Mouse (Mus musculus) myocyte (in vitro differentiated cells): ENCODE results near the gene Vdac1. TPM values are rescaled to one million over a fixed set of nuclear protein-coding genes. Genes with fewer than 3 reads are reported as not detected.
A peak's percentile ranks its signal among the peaks of the same experiment; 100 is the strongest.

Source experiments
- H3K27me3 ChIP-seq: one replicate; pipeline ENCODE4 v1.6.1; 2011; ENCODE audit not compliant: control insufficient read depth, insufficient read depth, insufficient read length
- H3K36me3 ChIP-seq: one replicate; pipeline ENCODE4 v1.6.1; 2011; ENCODE audit not compliant: control insufficient read depth, insufficient read depth
- H3K4me2 ChIP-seq: one replicate; pipeline ENCODE4 v1.6.1; 2011; ENCODE audit warnings: low read depth, control low read depth
- H3K4me3 ChIP-seq: one replicate; pipeline ENCODE4 v1.5.1; 2011; ENCODE audit warnings: mild to moderate bottlenecking, control low read depth, moderate library complexity
- H3K79me2 ChIP-seq: one replicate; pipeline ENCODE4 v1.6.1; 2011; ENCODE audit not compliant: control insufficient read depth, insufficient read depth
- H3ac ChIP-seq: one replicate; pipeline ENCODE4 v1.6.1; 2011; ENCODE audit not compliant: control insufficient read depth, insufficient read length
- CEBPB ChIP-seq: IDR thresholded peaks from 2 replicates; pipeline ENCODE4 v1.6.1; 2011; ENCODE audit warnings: mild to moderate bottlenecking, moderate library complexity; ENCODE audit not compliant: poor library complexity, insufficient read depth, severe bottlenecking
- E2F4 ChIP-seq: IDR thresholded peaks from one replicate; pipeline ENCODE4 v1.6.1; 2011; ENCODE audit warnings: mild to moderate bottlenecking, control low read depth, moderate library complexity; ENCODE audit not compliant: insufficient read depth
- MAX ChIP-seq: IDR thresholded peaks from one replicate; pipeline ENCODE4 v1.6.1; 2011; ENCODE audit warnings: low read depth, mild to moderate bottlenecking, control low read depth
- MYOD1 ChIP-seq, 3 experiments: IDR thresholded peaks; one replicate each; pipeline ENCODE4 v1.6.1; 2011; ENCODE audit warnings: control low read depth in 2 of 3, low read depth in 2 of 3, mild to moderate bottlenecking in 2 of 3, moderate library complexity in 1 of 3; ENCODE audit not compliant: insufficient read length in 2 of 3, control insufficient read depth in 1 of 3
- MYOG ChIP-seq, 3 experiments: IDR thresholded peaks; one replicate each; pipeline ENCODE4 v1.6.1; 2011; ENCODE audit warnings: control low read depth in 2 of 3, low read depth in 2 of 3, mild to moderate bottlenecking in 2 of 3; ENCODE audit not compliant: insufficient read length in 2 of 3, control insufficient read depth in 1 of 3, insufficient read depth in 1 of 3
- POLR2A ChIP-seq: IDR thresholded peaks from one replicate; pipeline ENCODE4 v1.6.1; 2011; ENCODE audit warnings: low read depth, mild to moderate bottlenecking, control low read depth, moderate library complexity; ENCODE audit not compliant: insufficient read length
- POLR2AphosphoS2 ChIP-seq: IDR thresholded peaks from one replicate; pipeline ENCODE4 v1.6.1; 2011; ENCODE audit warnings: low read depth, control low read depth; ENCODE audit not compliant: insufficient read length
- REST ChIP-seq: IDR thresholded peaks from one replicate; pipeline ENCODE4 v1.6.1; 2011; ENCODE audit warnings: mild to moderate bottlenecking, control low read depth, moderate library complexity; ENCODE audit not compliant: insufficient read depth, insufficient read length
- SRF ChIP-seq: IDR thresholded peaks from one replicate; pipeline ENCODE4 v1.6.1; 2011; ENCODE audit warnings: low read depth; ENCODE audit not compliant: control insufficient read depth, insufficient read length
- TCF12 ChIP-seq: IDR thresholded peaks from one replicate; pipeline ENCODE4 v1.6.1; 2011; ENCODE audit warnings: mild to moderate bottlenecking, control low read depth; ENCODE audit not compliant: poor library complexity, insufficient read depth, severe bottlenecking
- TCF3 ChIP-seq: IDR thresholded peaks from one replicate; pipeline ENCODE4 v1.6.1; 2011; ENCODE audit warnings: low read depth, control low read depth; ENCODE audit not compliant: insufficient read length
- USF1 ChIP-seq: IDR thresholded peaks from one replicate; pipeline ENCODE4 v1.6.1; 2011; ENCODE audit warnings: low read depth, mild to moderate bottlenecking, control low read depth, moderate library complexity
- polyA plus RNA-seq: library from polyadenylated mRNA; unstranded; fragments of >200 nt; fragmentation: generic; extraction: Trizol; gene quantifications from one replicate; pipeline ENCODE4 v1.2.1, GENCODE M21; 2012; ENCODE audit warnings: missing spikeins

The Vdac1 gene
- polyA plus RNA-seq, 1 experiment = 342 TPM

DNA sequence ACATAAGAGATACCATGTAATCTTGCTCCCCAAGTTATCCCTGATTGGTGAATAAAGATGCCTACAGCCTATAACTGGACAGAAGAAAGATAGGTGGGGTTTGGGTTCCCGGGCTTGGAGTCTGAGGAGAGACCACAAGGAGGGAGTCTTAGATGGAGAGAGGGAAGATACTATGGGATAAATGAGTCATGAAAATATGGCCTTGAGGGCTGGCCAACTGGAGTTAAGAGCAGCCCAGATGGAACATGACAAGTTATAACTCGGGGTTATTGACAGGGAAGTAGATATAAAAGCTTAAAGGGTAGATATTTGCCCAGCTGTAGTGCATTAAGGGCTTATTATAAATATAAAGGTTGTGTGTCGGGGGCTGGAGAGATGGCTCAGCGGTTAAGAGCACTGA lies 12.5 kb upstream of the Vdac1 start:
- Histone ChIP-seq H3K4me2 (no peak overlapping the region), H3K4me3 (no peak overlapping the region), H3K27me3 (no peaks in the 10 kb centered on the region), H3ac (no peak overlapping the region), H3K79me2 (no peaks in the 10 kb centered on the region), H3K36me3 (no peaks in the 10 kb centered on the region)
- no peak for TF ChIP-seq TCF3
- TF ChIP-seq USF1 = no peak
- TF ChIP-seq MAX = no peak
- no peak for TF ChIP-seq POLR2A
- TF ChIP-seq SRF = no peak
- TF ChIP-seq CEBPB = no peak
- no peak for TF ChIP-seq MYOG (IDR thresholded peaks at IDR 0.05; ENCODE audit: control insufficient read depth in 1 of 3, insufficient read depth in 1 of 3, insufficient read length in 2 of 3, low read depth in 2 of 3)
- TF ChIP-seq REST = no peak
- no peak for TF ChIP-seq POLR2AphosphoS2
- no peak for TF ChIP-seq TCF12
- TF ChIP-seq MYOD1 (IDR thresholded peaks at IDR 0.05; ENCODE audit: control insufficient read depth in 1 of 3, insufficient read length in 2 of 3, low read depth in 2 of 3) = no peak
- TF ChIP-seq E2F4 = no peak

GRCm38 (mm10) chr11:52348724-52349123 lies 11.9 kb upstream of the Vdac1 start:
- no peaks in the 10 kb centered on the region for H3K36me3 ChIP-seq
- H3K4me2 ChIP-seq = no peak overlapping the region
- no peak overlapping the region for H3K4me3 ChIP-seq
- H3K27me3 ChIP-seq = no peaks in the 10 kb centered on the region
- no peak for TF ChIP-seq REST
- TF ChIP-seq CEBPB = no peak
- no peak for TF ChIP-seq USF1
- TF ChIP-seq MYOD1 (IDR thresholded peaks at IDR 0.05; ENCODE audit: control insufficient read depth in 1 of 3, insufficient read length in 2 of 3, low read depth in 2 of 3) = no peak
- TF ChIP-seq E2F4 = no peak
- TF ChIP-seq POLR2A = no peak
- TF ChIP-seq SRF = no peak
- no peak for TF ChIP-seq TCF3
- no peak for TF ChIP-seq POLR2AphosphoS2
- TF ChIP-seq TCF12 = no peak
- TF ChIP-seq MYOG (IDR thresholded peaks at IDR 0.05; ENCODE audit: control insufficient read depth in 1 of 3, insufficient read depth in 1 of 3, insufficient read length in 2 of 3, low read depth in 2 of 3) = no peak
- no peak for TF ChIP-seq MAX
- H3ac ChIP-seq = no peak overlapping the region
- H3K79me2 ChIP-seq = no peaks in the 10 kb centered on the region

GRCm38 (mm10) chr11:52350924-52351323 lies 9.7 kb upstream of the Vdac1 start:
- H3ac ChIP-seq = no peak overlapping the region
- H3K36me3 ChIP-seq = no peaks in the 10 kb centered on the region
- H3K79me2 ChIP-seq = no peaks in the 10 kb centered on the region
- no peak overlapping the region for H3K4me3 ChIP-seq
- H3K27me3 ChIP-seq = no peaks in the 10 kb centered on the region
- TF ChIP-seq MAX = no peak
- no peak for TF ChIP-seq MYOD1 (IDR thresholded peaks at IDR 0.05; ENCODE audit: control insufficient read depth in 1 of 3, insufficient read length in 2 of 3, low read depth in 2 of 3)
- TF ChIP-seq TCF3 = no peak
- TF ChIP-seq MYOG (IDR thresholded peaks at IDR 0.05; ENCODE audit: control insufficient read depth in 1 of 3, insufficient read depth in 1 of 3, insufficient read length in 2 of 3, low read depth in 2 of 3) = no peak
- no peak for TF ChIP-seq POLR2A
- no peak for TF ChIP-seq CEBPB
- no peak for TF ChIP-seq TCF12
- no peak for TF ChIP-seq REST
- TF ChIP-seq POLR2AphosphoS2 = no peak
- TF ChIP-seq USF1 = no peak
- TF ChIP-seq SRF = no peak
- H3K4me2 ChIP-seq = peak overlapping the region; percentile 26

DNA sequence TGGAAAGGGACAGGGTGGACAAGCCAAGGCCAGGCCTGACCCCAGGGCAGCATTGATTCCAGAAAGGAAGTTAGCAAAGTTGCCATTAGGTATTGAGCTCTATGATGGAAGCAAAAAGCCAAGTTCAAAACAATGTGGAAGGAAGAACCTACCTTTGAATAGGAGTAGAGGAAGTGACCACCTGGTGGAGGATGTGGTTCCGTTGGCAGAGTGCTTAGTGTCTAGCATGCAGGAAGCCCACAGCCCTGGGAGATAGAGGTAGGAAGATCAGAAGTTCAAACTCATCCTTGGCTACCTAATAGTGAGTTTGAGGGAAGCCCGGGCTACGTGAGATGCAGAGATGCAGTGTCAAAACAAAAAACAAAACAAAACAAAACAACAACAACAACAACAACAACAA lies 8.4 kb upstream of the Vdac1 start:
- H3K4me3 ChIP-seq = no peak overlapping the region
- H3K79me2 ChIP-seq = no peaks in the 10 kb centered on the region
- TF ChIP-seq MAX (no peak), TCF3 (no peak), CEBPB (no peak), E2F4 (no peak), POLR2A (no peak), SRF (no peak), MYOG (IDR thresholded peaks at IDR 0.05; ENCODE audit: control insufficient read depth in 1 of 3, insufficient read depth in 1 of 3, insufficient read length in 2 of 3, low read depth in 2 of 3) (no peak), MYOD1 (IDR thresholded peaks at IDR 0.05; ENCODE audit: control insufficient read depth in 1 of 3, insufficient read length in 2 of 3, low read depth in 2 of 3) (no peak), USF1 (no peak), TCF12 (no peak), POLR2AphosphoS2 (no peak), REST (no peak)
- no peak overlapping the region for H3K4me2 ChIP-seq
- H3ac ChIP-seq = no peak overlapping the region
- H3K36me3 ChIP-seq = no peaks in the 10 kb centered on the region
- H3K27me3 ChIP-seq = no peaks in the 10 kb centered on the region

GRCm38 (mm10) chr11:52354644-52355043 lies 6.0 kb upstream of the Vdac1 start:
- no peak overlapping the region for H3K4me3 ChIP-seq
- no peak for TF ChIP-seq USF1
- TF ChIP-seq SRF = no peak
- no peaks in the 10 kb centered on the region for H3K36me3 ChIP-seq
- no peak overlapping the region for H3K4me2 ChIP-seq
- H3ac ChIP-seq = no peak overlapping the region
- H3K79me2 ChIP-seq = no peaks in the 10 kb centered on the region
- no peaks in the 10 kb centered on the region for H3K27me3 ChIP-seq
